Mouse (Mus musculus) kidney, postnatal 25 days (tissue): ENCODE data around the gene Olfr845.

Source experiments
- DNase-seq, 2 experiments: peaks; one replicate each; pipeline ENCODE4 v3.0.0; 2021; ENCODE audit warnings: mixed read lengths in 2 of 2

The Olfr845 gene

GRCm38 (mm10) chr9:19336157-19336556 is at the start of gene Olfr845:
TSS of gene Olfr845 (plus strand) at chr9:19336457.
- DNase-seq: no peak

GRCm38 (mm10) chr9:19316047-19316446 is 20.2 kb upstream of the Olfr845 start, which contains the start of gene Olfr844:
TSS of gene Olfr844 (plus strand) at chr9:19316347.
- no peak for DNase-seq

GRCm38 (mm10) chr9:19363905-19364304 is 27.6 kb downstream of the Olfr845 start, which contains the start of gene Olfr846:
TSS of gene Olfr846 (minus strand) at chr9:19364005.
- no peak for DNase-seq

GRCm38 (mm10) chr9:19378569-19378968 is 42.3 kb downstream of the Olfr845 start, which contains the start of gene Olfr847:
TSS of gene Olfr847 (minus strand) at chr9:19378669.
- no peak for DNase-seq
